Mouse (Mus musculus) liver, adult 2 months (tissue): Measurements from ENCODE around the gene Noct.

Source experiments
- CTCF ChIP-seq: fragments of 200-500 bp; IDR thresholded peaks from 2 replicates; pipeline ENCODE4 v1.5.1; 2011; ENCODE audit warnings: low read depth, low read length, control low read depth
- POLR2A ChIP-seq: fragments of 200-500 bp; IDR thresholded peaks from 2 replicates; pipeline ENCODE4 v1.6.1; 2011; ENCODE audit warnings: low read length, control low read depth; ENCODE audit not compliant: insufficient read depth; ENCODE audit errors: extremely low read depth

DNA sequence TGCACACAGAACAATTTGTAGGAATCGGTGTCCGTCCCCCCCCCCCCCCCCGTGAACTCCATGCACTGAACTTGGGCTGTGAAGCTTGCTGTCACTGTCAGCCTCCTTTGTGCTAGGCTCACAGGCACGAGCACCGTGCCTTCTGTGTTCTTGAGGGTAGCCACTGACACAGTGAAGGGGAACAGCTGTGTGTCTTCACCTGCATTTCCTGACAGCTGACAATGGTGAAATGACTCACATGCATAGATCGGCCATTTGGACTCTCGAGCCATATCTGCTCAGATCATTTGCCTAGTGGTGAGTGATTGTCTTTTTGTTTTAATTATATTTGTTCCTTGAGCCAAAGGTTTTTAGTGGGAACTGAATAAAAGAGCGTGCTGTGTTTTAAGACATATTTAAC, 38.7 kb downstream of the Noct start:
- TF ChIP-seq POLR2A (no peak), CTCF (no peak)
